10 mouse cellular contexts compared by ENCODE assay signal in the genomic region with DNA sequence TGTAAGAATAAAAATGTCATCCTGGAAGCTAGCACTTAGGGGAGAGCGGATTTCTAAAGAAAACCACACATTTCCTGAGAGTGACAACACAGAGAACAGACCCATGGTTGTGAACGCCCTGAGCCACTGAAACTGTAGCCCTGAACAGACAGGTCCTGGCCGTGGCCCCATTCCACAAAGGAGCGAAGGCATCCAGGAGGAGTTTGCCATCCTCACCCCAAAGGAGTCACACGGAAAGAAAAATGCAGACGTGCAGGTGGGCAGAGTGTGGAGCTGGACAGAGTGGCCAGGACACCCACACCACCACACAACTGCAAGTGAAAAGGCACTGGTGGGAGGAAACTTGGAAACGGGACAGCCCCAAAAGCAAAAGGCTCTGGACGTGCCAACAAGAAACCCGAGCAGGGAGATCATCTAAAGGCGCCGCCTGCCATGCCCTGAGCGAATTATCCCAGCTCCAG.
A peak's percentile ranks its signal among the peaks of the same experiment; 100 is the strongest.
DNase-seq lines count a peak whose midpoint lies in the region; ATAC-seq and TF ChIP-seq lines count a peak whose summit lies in the region.
"Had no signal": no experiment of that assay in that cellular context is flagged by ENCODE, and none has a peak within 500 bp of the region (broad histone marks: within the 10 kb centered on the region; RNA-seq: fewer than 3 reads in every experiment).

No protein-coding gene starts in this region.

- no peak for TF ChIP-seq CTCF in kidney, postnatal 0 days (IDR thresholded peaks at IDR 0.05; ENCODE audit: low read depth)

- WGBS in hindbrain, embryonic 16.5 days, result 65% methylated on average over 12 of the region's 12 CpGs
- 79% methylated on average over 12 of the region's 12 CpGs for WGBS in hindbrain, embryonic 10.5 days
- 46% methylated on average over 12 of the region's 12 CpGs for WGBS in kidney, postnatal 0 days
- WGBS in forebrain, embryonic 11.5 days, result 88% methylated on average over 12 of the region's 12 CpGs

- no peak for DNase-seq in hindbrain, embryonic 10.5 days (ENCODE audit: low spot score)
- peak; percentile 79 for DNase-seq in Muller cell, postnatal 12 days (ENCODE audit: inconsistent ontology term)
- DNase-seq in fibroblast of lung, adult 2 months (ENCODE audit: low read depth), result peak; percentile 40
- DNase-seq in kidney, postnatal 0 days (ENCODE audit: low spot score), result peak; percentile 37
- no peak for DNase-seq in ovary, postnatal 10 days (ENCODE audit: low spot score)
- DNase-seq in forebrain, embryonic 11.5 days (ENCODE audit: low spot score), result no peak

- H3K27me3 ChIP-seq in hindbrain, embryonic 16.5 days (replicated peaks; ENCODE audit: control insufficient read depth, insufficient read depth, low read length), result no peaks in the 10 kb centered on the region
- H3K27me3 ChIP-seq in hindbrain, embryonic 10.5 days (ENCODE audit: insufficient read depth, poor library complexity, severe bottlenecking), result 0 out of 2 replicates have a peak, but pooled peaks cover 2% of the 10 kb centered on the region
- H3K27me3 ChIP-seq in kidney, postnatal 0 days (ENCODE audit: insufficient read depth, low read length), result no peaks in the 10 kb centered on the region
- no peaks in the 10 kb centered on the region for H3K27me3 ChIP-seq in forebrain, embryonic 11.5 days (ENCODE audit: control insufficient read depth, insufficient read depth, low read length)
- H3K27me3 ChIP-seq: limb, embryonic 13.5 days had no signal

- no peak overlapping the region for H3K4me3 ChIP-seq in hindbrain, embryonic 16.5 days (ENCODE audit: low read length)
- no peak overlapping the region for H3K4me3 ChIP-seq in hindbrain, embryonic 10.5 days
- H3K4me3 ChIP-seq in kidney, postnatal 0 days (replicated peaks; ENCODE audit: low read depth, low read length), result no peak overlapping the region
- H3K4me3 ChIP-seq in forebrain, embryonic 11.5 days (ENCODE audit: low read depth, low read length), result no peak overlapping the region
- H3K4me3 ChIP-seq: limb, embryonic 13.5 days had no signal

- no peak overlapping the region for H3K27ac ChIP-seq in hindbrain, embryonic 16.5 days (ENCODE audit: low read depth, low read length)
- H3K27ac ChIP-seq in hindbrain, embryonic 10.5 days, result no peak overlapping the region
- no peak overlapping the region for H3K27ac ChIP-seq in kidney, postnatal 0 days
- H3K27ac ChIP-seq in forebrain, embryonic 11.5 days (ENCODE audit: low read depth, low read length), result no peak overlapping the region
- H3K27ac ChIP-seq: limb, embryonic 13.5 days had no signal

- no peak overlapping the region for H3K4me2 ChIP-seq in hindbrain, embryonic 16.5 days (ENCODE audit: low read length)
- H3K4me2 ChIP-seq in kidney, postnatal 0 days (ENCODE audit: low read length), result no peak overlapping the region
- H3K4me2 ChIP-seq in forebrain, embryonic 11.5 days (ENCODE audit: low read depth, low read length, severe bottlenecking), result no peak overlapping the region
- H3K4me2 ChIP-seq: limb, embryonic 13.5 days had no signal

- no peaks in the 10 kb centered on the region for H3K36me3 ChIP-seq in hindbrain, embryonic 16.5 days (ENCODE audit: control insufficient read depth, insufficient read depth, low read length)
- H3K36me3 ChIP-seq in hindbrain, embryonic 10.5 days, result no peaks in the 10 kb centered on the region
- no peaks in the 10 kb centered on the region for H3K36me3 ChIP-seq in kidney, postnatal 0 days (ENCODE audit: insufficient read depth, low read length)
- no peaks in the 10 kb centered on the region for H3K36me3 ChIP-seq in forebrain, embryonic 11.5 days (ENCODE audit: control insufficient read depth, insufficient read depth, low read length)
- H3K36me3 ChIP-seq: G1E; limb, embryonic 13.5 days had no signal

- peaks cover 34% of the 10 kb centered on the region for H3K4me1 ChIP-seq in hindbrain, embryonic 16.5 days (ENCODE audit: control insufficient read depth, insufficient read depth, low read depth, low read length)
- H3K4me1 ChIP-seq in hindbrain, embryonic 10.5 days (replicated peaks), result peaks cover 92% of the 10 kb centered on the region
- H3K4me1 ChIP-seq in kidney, postnatal 0 days (replicated peaks; ENCODE audit: insufficient read depth, low read length), result peaks cover 6% of the 10 kb centered on the region; the same call in 1 of the 2 replicates
- peaks cover 1% of the 10 kb centered on the region; the same call in 1 of the 2 replicates for H3K4me1 ChIP-seq in forebrain, embryonic 11.5 days (replicated peaks; ENCODE audit: control insufficient read depth, insufficient read depth, low read length)

- no peaks in the 10 kb centered on the region for H3K9me3 ChIP-seq in hindbrain, embryonic 16.5 days (ENCODE audit: control insufficient read depth, low read length)
- no peaks in the 10 kb centered on the region for H3K9me3 ChIP-seq in hindbrain, embryonic 10.5 days
- no peaks in the 10 kb centered on the region for H3K9me3 ChIP-seq in kidney, postnatal 0 days (replicated peaks; ENCODE audit: low read length)
- no peaks in the 10 kb centered on the region for H3K9me3 ChIP-seq in forebrain, embryonic 11.5 days (ENCODE audit: control insufficient read depth, low read length)
- H3K9me3 ChIP-seq: limb, embryonic 13.5 days had no signal

- ATAC-seq in hindbrain, embryonic 16.5 days, result 0 out of 2 replicates have a peak, but pooled peaks have one; percentile 21
- ATAC-seq in kidney, postnatal 0 days (replicated peaks; ENCODE audit: low FRiP score, low read depth), result no peak
- no peak for ATAC-seq in megakaryocyte-erythroid progenitor cell, adult 5-6 weeks (replicated peaks; ENCODE audit: low FRiP score, low TSS enrichment, poor library complexity, severe bottlenecking)
- no peak for ATAC-seq in forebrain, embryonic 11.5 days (replicated peaks; ENCODE audit: low FRiP score)

- no peak overlapping the region for H3K9ac ChIP-seq in hindbrain, embryonic 16.5 days (ENCODE audit: low read depth, low read length)
- no peak overlapping the region for H3K9ac ChIP-seq in kidney, postnatal 0 days (ENCODE audit: low read depth, low read length)
- no peak overlapping the region for H3K9ac ChIP-seq in forebrain, embryonic 11.5 days (ENCODE audit: low read length)
- H3K9ac ChIP-seq: limb, embryonic 13.5 days had no signal

Comparison
In these comparisons a context has a peak if more than half of its experiments do, and no peak if none do; other contexts are left out.
1. DNase-seq: peak in Muller cell, postnatal 12 days (single experiment), fibroblast of lung, adult 2 months (single experiment) and kidney, postnatal 0 days (single experiment); none in hindbrain, embryonic 10.5 days (single experiment), ovary, postnatal 10 days (single experiment) and forebrain, embryonic 11.5 days (single experiment).